In the genomic region with DNA sequence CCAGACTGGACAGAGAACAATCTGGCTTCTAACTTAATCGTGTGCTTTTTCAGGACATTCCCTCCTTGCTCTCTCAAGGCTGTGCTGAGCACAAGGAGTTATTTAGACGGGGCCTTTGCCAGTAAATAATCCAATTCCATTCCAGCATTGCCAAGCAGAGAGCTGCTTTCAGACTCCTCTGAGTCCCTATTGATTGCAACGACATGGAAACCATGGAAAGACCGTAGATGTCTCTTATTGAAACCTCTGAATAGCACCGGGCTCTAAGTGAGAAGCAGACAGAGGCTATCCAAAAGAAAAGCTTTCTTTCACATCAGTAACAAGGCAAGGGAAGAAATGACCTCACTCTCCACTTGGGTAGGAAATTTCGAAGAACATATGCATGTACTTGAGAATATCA, we compare ENCODE assay signal across 23 mouse cellular contexts. TPM values are rescaled to one million over a fixed set of nuclear protein-coding genes. Genes with fewer than 3 reads are reported as not detected.
DNase-seq lines count a peak whose midpoint lies in the region; ATAC-seq lines count a peak whose summit lies in the region.
"Had no signal": no experiment of that assay in that cellular context is flagged by ENCODE, and none has a peak within 500 bp of the region (broad histone marks: within the 10 kb centered on the region; RNA-seq: fewer than 3 reads in every experiment).

No protein-coding gene starts in this region.

- H3K4me3 ChIP-seq in embryonic facial prominence, embryonic 14.5 days (ENCODE audit: low read depth, low read length) = no peak overlapping the region
- H3K4me3 ChIP-seq in embryonic facial prominence, embryonic 10.5 days = no peak overlapping the region
- H3K4me3 ChIP-seq in hindbrain, embryonic 16.5 days (ENCODE audit: low read length) = no peak overlapping the region
- no peak overlapping the region for H3K4me3 ChIP-seq in hindbrain, embryonic 12.5 days
- no peak overlapping the region for H3K4me3 ChIP-seq in midbrain, embryonic 16.5 days (ENCODE audit: low read depth, low read length)
- H3K4me3 ChIP-seq in midbrain, embryonic 13.5 days (replicated peaks) = no peak overlapping the region
- H3K4me3 ChIP-seq in neural tube, embryonic 14.5 days (ENCODE audit: low read depth, low read length) = no peak overlapping the region
- H3K4me3 ChIP-seq: limb, embryonic 13.5 days; liver, embryonic 15.5 days; stomach, embryonic 15.5 days had no signal

- WGBS in embryonic facial prominence, embryonic 14.5 days = 76% methylated on average over 6 of the region's 6 CpGs
- 72% methylated on average over 6 of the region's 6 CpGs for WGBS in embryonic facial prominence, embryonic 10.5 days
- WGBS in hindbrain, embryonic 16.5 days = 55% methylated on average over 6 of the region's 6 CpGs
- WGBS in hindbrain, embryonic 12.5 days = 63% methylated on average over 6 of the region's 6 CpGs
- WGBS in midbrain, embryonic 16.5 days = 55% methylated on average over 6 of the region's 6 CpGs
- 62% methylated on average over 6 of the region's 6 CpGs for whole genome bisulfite sequencing in midbrain, embryonic 13.5 days
- WGBS in neural tube, embryonic 14.5 days = 46% methylated on average over 6 of the region's 6 CpGs

- H3K9ac ChIP-seq in embryonic facial prominence, embryonic 14.5 days (ENCODE audit: low read depth, low read length) = no peak overlapping the region
- no peak overlapping the region for H3K9ac ChIP-seq in hindbrain, embryonic 16.5 days (ENCODE audit: low read depth, low read length)
- no peak overlapping the region for H3K9ac ChIP-seq in hindbrain, embryonic 12.5 days
- H3K9ac ChIP-seq in midbrain, embryonic 16.5 days (ENCODE audit: low read depth, low read length) = no peak overlapping the region
- no peak overlapping the region for H3K9ac ChIP-seq in midbrain, embryonic 13.5 days (replicated peaks)
- no peak overlapping the region for H3K9ac ChIP-seq in neural tube, embryonic 14.5 days (replicated peaks; ENCODE audit: low read depth, low read length)
- H3K9ac ChIP-seq: limb, embryonic 13.5 days; liver, embryonic 15.5 days; stomach, embryonic 15.5 days had no signal

- no peaks in the 10 kb centered on the region for H3K9me3 ChIP-seq in embryonic facial prominence, embryonic 14.5 days (ENCODE audit: control insufficient read depth, low read length)
- H3K9me3 ChIP-seq in embryonic facial prominence, embryonic 10.5 days = no peaks in the 10 kb centered on the region
- H3K9me3 ChIP-seq in hindbrain, embryonic 16.5 days (ENCODE audit: control insufficient read depth, low read length) = no peaks in the 10 kb centered on the region
- no peaks in the 10 kb centered on the region for H3K9me3 ChIP-seq in hindbrain, embryonic 12.5 days (replicated peaks)
- no peaks in the 10 kb centered on the region for H3K9me3 ChIP-seq in midbrain, embryonic 16.5 days (replicated peaks; ENCODE audit: control insufficient read depth, low read length, poor library complexity, severe bottlenecking)
- no peaks in the 10 kb centered on the region for H3K9me3 ChIP-seq in midbrain, embryonic 13.5 days
- H3K9me3 ChIP-seq in neural tube, embryonic 14.5 days (ENCODE audit: control insufficient read depth, low read length) = no peaks in the 10 kb centered on the region
- H3K9me3 ChIP-seq: limb, embryonic 13.5 days; liver, embryonic 15.5 days; stomach, embryonic 15.5 days had no signal

- H3K4me1 ChIP-seq in embryonic facial prominence, embryonic 14.5 days (ENCODE audit: control insufficient read depth, insufficient read depth, low read length) = no peaks in the 10 kb centered on the region
- no peaks in the 10 kb centered on the region for H3K4me1 ChIP-seq in embryonic facial prominence, embryonic 10.5 days
- H3K4me1 ChIP-seq in hindbrain, embryonic 16.5 days (ENCODE audit: control insufficient read depth, insufficient read depth, low read depth, low read length) = no peaks in the 10 kb centered on the region
- no peaks in the 10 kb centered on the region for H3K4me1 ChIP-seq in hindbrain, embryonic 12.5 days
- no peaks in the 10 kb centered on the region for H3K4me1 ChIP-seq in midbrain, embryonic 16.5 days (ENCODE audit: control insufficient read depth, insufficient read depth, low read length)
- H3K4me1 ChIP-seq in midbrain, embryonic 13.5 days (replicated peaks) = no peaks in the 10 kb centered on the region
- no peaks in the 10 kb centered on the region for H3K4me1 ChIP-seq in neural tube, embryonic 14.5 days (ENCODE audit: control insufficient read depth, insufficient read depth, low read length)
- H3K4me1 ChIP-seq: limb, embryonic 13.5 days; liver, embryonic 15.5 days; stomach, embryonic 15.5 days had no signal

- peak; percentile 14 for DNase-seq in embryonic facial prominence, embryonic 14.5 days (ENCODE audit: low spot score)
- DNase-seq in embryonic facial prominence, embryonic 10.5 days (ENCODE audit: low spot score) = no peak
- no peak for DNase-seq in heart, adult 8-10 months (ENCODE audit: low spot score)
- DNase-seq: adrenal gland, postnatal 10 days; cerebellum, adult 9-10 months; embryo, embryonic 11 days; gastrocnemius, postnatal 10 days; kidney, postnatal 14 days; lung, postnatal 10 days; spleen, adult 18-20 months; thymus, postnatal 25 days had no signal

- H3K27ac ChIP-seq in embryonic facial prominence, embryonic 14.5 days (replicated peaks; ENCODE audit: low read depth, low read length) = no peak overlapping the region
- no peak overlapping the region for H3K27ac ChIP-seq in embryonic facial prominence, embryonic 10.5 days (replicated peaks)
- no peak overlapping the region for H3K27ac ChIP-seq in hindbrain, embryonic 16.5 days (ENCODE audit: low read depth, low read length)
- H3K27ac ChIP-seq in hindbrain, embryonic 12.5 days = no peak overlapping the region
- H3K27ac ChIP-seq in midbrain, embryonic 16.5 days (ENCODE audit: low read length) = no peak overlapping the region
- no peak overlapping the region for H3K27ac ChIP-seq in midbrain, embryonic 13.5 days
- no peak overlapping the region for H3K27ac ChIP-seq in neural tube, embryonic 14.5 days (ENCODE audit: low read depth, low read length)
- H3K27ac ChIP-seq: limb, embryonic 13.5 days; liver, embryonic 15.5 days; stomach, embryonic 15.5 days had no signal

- no peaks in the 10 kb centered on the region for H3K36me3 ChIP-seq in embryonic facial prominence, embryonic 14.5 days (ENCODE audit: control insufficient read depth, insufficient read depth, low read length)
- no peaks in the 10 kb centered on the region for H3K36me3 ChIP-seq in embryonic facial prominence, embryonic 10.5 days (replicated peaks)
- H3K36me3 ChIP-seq in hindbrain, embryonic 16.5 days (ENCODE audit: control insufficient read depth, insufficient read depth, low read length) = no peaks in the 10 kb centered on the region
- H3K36me3 ChIP-seq in hindbrain, embryonic 12.5 days = no peaks in the 10 kb centered on the region
- H3K36me3 ChIP-seq in midbrain, embryonic 16.5 days (ENCODE audit: control insufficient read depth, insufficient read depth, low read length) = no peaks in the 10 kb centered on the region
- no peaks in the 10 kb centered on the region for H3K36me3 ChIP-seq in midbrain, embryonic 13.5 days
- no peaks in the 10 kb centered on the region for H3K36me3 ChIP-seq in neural tube, embryonic 14.5 days (ENCODE audit: control insufficient read depth, insufficient read depth, low read length)
- H3K36me3 ChIP-seq: limb, embryonic 13.5 days; liver, embryonic 15.5 days; stomach, embryonic 15.5 days had no signal

- ATAC-seq in embryonic facial prominence, embryonic 14.5 days (ENCODE audit: low read depth) = no peak
- peak; percentile 89 for ATAC-seq in hindbrain, embryonic 16.5 days
- ATAC-seq in hindbrain, embryonic 12.5 days (ENCODE audit: low FRiP score) = no peak
- peak; percentile 80 for ATAC-seq in midbrain, embryonic 16.5 days
- ATAC-seq in midbrain, embryonic 13.5 days = no peak
- peak; percentile 60; the same call in 1 of the 2 replicates for ATAC-seq in neural tube, embryonic 14.5 days (ENCODE audit: low read depth)
- ATAC-seq: intestine, embryonic 16.5 days had no signal

- H3K27me3 ChIP-seq in embryonic facial prominence, embryonic 14.5 days (replicated peaks; ENCODE audit: control insufficient read depth, insufficient read depth, low read length) = no peaks in the 10 kb centered on the region
- no peaks in the 10 kb centered on the region for H3K27me3 ChIP-seq in embryonic facial prominence, embryonic 10.5 days (replicated peaks; ENCODE audit: low read depth, poor library complexity, severe bottlenecking)
- no peaks in the 10 kb centered on the region for H3K27me3 ChIP-seq in hindbrain, embryonic 16.5 days (replicated peaks; ENCODE audit: control insufficient read depth, insufficient read depth, low read length)
- no peaks in the 10 kb centered on the region for H3K27me3 ChIP-seq in hindbrain, embryonic 12.5 days
- H3K27me3 ChIP-seq in midbrain, embryonic 16.5 days (ENCODE audit: control insufficient read depth, insufficient read depth, low read depth, low read length) = no peaks in the 10 kb centered on the region
- no peaks in the 10 kb centered on the region for H3K27me3 ChIP-seq in midbrain, embryonic 13.5 days
- H3K27me3 ChIP-seq in neural tube, embryonic 14.5 days (ENCODE audit: control insufficient read depth, insufficient read depth, low read length) = no peaks in the 10 kb centered on the region
- H3K27me3 ChIP-seq: CH12.LX; limb, embryonic 13.5 days; liver, embryonic 15.5 days; stomach, embryonic 15.5 days had no signal

- H3K4me2 ChIP-seq in embryonic facial prominence, embryonic 14.5 days (ENCODE audit: low read depth, low read length) = no peak overlapping the region
- no peak overlapping the region for H3K4me2 ChIP-seq in hindbrain, embryonic 16.5 days (ENCODE audit: low read length)
- no peak overlapping the region for H3K4me2 ChIP-seq in hindbrain, embryonic 12.5 days (replicated peaks)
- no peak overlapping the region for H3K4me2 ChIP-seq in midbrain, embryonic 16.5 days (ENCODE audit: low read length)
- no peak overlapping the region for H3K4me2 ChIP-seq in midbrain, embryonic 13.5 days (replicated peaks)
- H3K4me2 ChIP-seq in neural tube, embryonic 14.5 days (ENCODE audit: low read depth, low read length) = no peak overlapping the region
- H3K4me2 ChIP-seq: heart, embryonic 11.5 days; limb, embryonic 13.5 days; liver, embryonic 15.5 days; stomach, embryonic 15.5 days had no signal

RNA-seq across cellular contexts. Expression of gene Nkain2, which starts 8.3 kb away (rescaled TPM):
- 1.6 and 2.4 TPM in 2 replicates for polyA plus RNA-seq in embryonic facial prominence, embryonic 14.5 days (2014; fragmentation: Nextera tagmentation; extraction: Ambion mirVana)
- 0.36 TPM in 1 of 2 replicates, not detected in the other for polyA plus RNA-seq in embryonic facial prominence, embryonic 10.5 days (2016; fragmentation: Nextera tagmentation; extraction: Ambion mirVana)
- polyA plus RNA-seq in hindbrain, embryonic 16.5 days (2015; fragmentation: Nextera tagmentation; extraction: Ambion mirVana) = 10.9 and 12.1 TPM in 2 replicates
- 4.1 and 5.3 TPM in 2 replicates for polyA plus RNA-seq in hindbrain, embryonic 12.5 days (2016; fragmentation: Nextera tagmentation; extraction: Ambion mirVana)
- 15.2 and 16.1 TPM in 2 replicates for polyA plus RNA-seq in midbrain, embryonic 16.5 days (2015; fragmentation: Nextera tagmentation; extraction: Ambion mirVana)
- polyA plus RNA-seq in midbrain, embryonic 13.5 days (2015; fragmentation: Nextera tagmentation; extraction: Ambion mirVana) = 5.4 and 8.0 TPM in 2 replicates
- 20.0 and 24.3 TPM in 2 replicates for polyA plus RNA-seq in neural tube, embryonic 14.5 days (2014; fragmentation: Nextera tagmentation; extraction: Ambion mirVana)
- total RNA-seq in heart, adult 8-10 months (2022) = under 1 TPM in 3 of 4 experiments, not detected in 1; 0.22 to 0.27 (median 0.25) TPM
- total RNA-seq: CH12.LX; heart, postnatal 25 days had no signal

Comparison
In these comparisons a context has a peak if more than half of its experiments do, and no peak if none do; other contexts are left out.
1. ATAC-seq: peak in hindbrain, embryonic 16.5 days (single experiment), midbrain, embryonic 16.5 days (single experiment) and neural tube, embryonic 14.5 days (single experiment); none in embryonic facial prominence, embryonic 14.5 days (single experiment), hindbrain, embryonic 12.5 days (single experiment) and midbrain, embryonic 13.5 days (single experiment).